Mouse (Mus musculus): Measurements from ENCODE around the gene Tmem231.

DNA sequence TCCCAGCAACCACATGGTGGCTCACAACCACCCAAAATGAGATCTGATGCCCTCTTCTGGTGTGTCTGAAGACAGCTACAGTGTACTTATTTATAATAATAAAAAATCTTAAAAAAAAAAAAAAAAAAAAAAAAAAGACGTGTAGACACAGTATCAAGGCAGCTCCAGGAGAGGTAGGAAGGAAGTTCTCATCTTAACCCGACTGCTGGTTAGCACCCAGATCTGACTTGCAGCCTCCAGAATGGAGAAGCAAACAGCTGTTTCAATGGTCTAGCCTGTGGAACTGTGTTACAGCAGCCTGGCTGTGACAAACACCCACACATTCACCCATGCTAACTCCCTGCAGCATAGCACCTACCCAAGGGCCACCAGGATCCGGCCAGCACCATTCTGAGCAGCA is 63.3 kb downstream of the Tmem231 start:
- TF ChIP-seq CTCF (IDR thresholded peaks at IDR 0.05; ENCODE audit: insufficient read depth, low read length) (no peak), POLR2A (IDR thresholded peaks at IDR 0.05; ENCODE audit: borderline replicate concordance, extremely low read depth, low read depth, low read length) (no peak)
